Mouse (Mus musculus) hindbrain, embryonic 15.5 days (tissue): Measurements from ENCODE around the gene Gpatch3. TPM values are rescaled to one million over a fixed set of nuclear protein-coding genes. Genes with fewer than 3 reads are reported as not detected.
A peak's percentile ranks its signal among the peaks of the same experiment; 100 is the strongest.

Experiments
- ATAC-seq: fragments of 200-750 bp; cut with Nextera tagmentation; 2 replicates; pipeline ENCODE4 v1.8.0; 2017; ENCODE audit warnings: low read depth, moderate number of reproducible peaks, moderate TSS enrichment; ENCODE audit not compliant: low FRiP score
- H3K27ac ChIP-seq: fragments of 300-500 bp; sonication (generic); replicated peaks from 2 replicates; pipeline ENCODE4 v1.5.1; 2015; ENCODE audit warnings: mild to moderate bottlenecking, inconsistent platforms
- H3K27me3 ChIP-seq: fragments of 300-500 bp; sonication (generic); 2 replicates; pipeline ENCODE4 v1.6.1; 2015; ENCODE audit warnings: control low read depth, inconsistent platforms
- H3K36me3 ChIP-seq: fragments of 300-500 bp; sonication (generic); 2 replicates; pipeline ENCODE4 v1.6.1; 2015; ENCODE audit warnings: control low read depth, inconsistent platforms
- H3K4me1 ChIP-seq: fragments of 300-500 bp; sonication (generic); replicated peaks from 2 replicates; pipeline ENCODE4 v1.6.1; 2015; ENCODE audit warnings: control low read depth, inconsistent platforms
- H3K4me2 ChIP-seq: fragments of 300-500 bp; sonication (generic); 2 replicates; pipeline ENCODE4 v1.6.1; 2015; ENCODE audit warnings: moderate library complexity, mild to moderate bottlenecking, inconsistent platforms
- H3K4me3 ChIP-seq: fragments of 300-500 bp; sonication (generic); 2 replicates; pipeline ENCODE4 v1.5.1; 2015; ENCODE audit warnings: mild to moderate bottlenecking, inconsistent platforms
- H3K9ac ChIP-seq: fragments of 300-500 bp; sonication (generic); 2 replicates; pipeline ENCODE4 v1.6.1; 2015; ENCODE audit warnings: inconsistent platforms
- H3K9me3 ChIP-seq: fragments of 300-500 bp; sonication (generic); 2 replicates; pipeline ENCODE4 v1.6.1; 2016; ENCODE audit warnings: control low read depth, inconsistent platforms
- WGBS: fragments of 180-500 bp; shearing (Covaris S2); methylation state at CpG from one replicate; pipeline ENCODE4 v1.1.7; 2015; 5-methylcytosine and 5-hydroxymethylcytosine counted together
- polyA plus RNA-seq: library from polyadenylated mRNA; unstranded; fragments of >200 nt; fragmentation: Nextera tagmentation; extraction: Ambion mirVana; gene quantifications from 2 replicates; pipeline ENCODE4 v1.2.1, GENCODE M21; 2015

Gene Gpatch3
- polyA plus RNA-seq, 1 experiment from 2014 or later: 8.6 TPM

GRCm38 (mm10) chr4:133626221-133626620 is 51.7 kb downstream of the Gpatch3 start:
- Histone ChIP-seq H3K27me3 (no peaks in the 10 kb centered on the region), H3K4me3 (no peak overlapping the region), H3K9ac (no peak overlapping the region), H3K36me3 (peaks cover 17% of the 10 kb centered on the region; the same call in 1 of the 2 replicates), H3K9me3 (no peaks in the 10 kb centered on the region), H3K4me2 (no peak overlapping the region), H3K27ac (no peak overlapping the region), H3K4me1 (peaks cover 18% of the 10 kb centered on the region)
- 31% methylated on average over 5 of the region's 5 CpGs for WGBS
- ATAC-seq: no peak

GRCm38 (mm10) chr4:133626621-133627020 is 52.1 kb downstream of the Gpatch3 start:
- WGBS: 88% methylated on average over 9 of the region's 9 CpGs
- Histone ChIP-seq H3K4me3 (no peak overlapping the region), H3K27ac (no peak overlapping the region), H3K9ac (no peak overlapping the region), H3K36me3 (peaks cover 16% of the 10 kb centered on the region; the same call in 1 of the 2 replicates), H3K9me3 (no peaks in the 10 kb centered on the region), H3K27me3 (no peaks in the 10 kb centered on the region), H3K4me1 (peaks cover 22% of the 10 kb centered on the region), H3K4me2 (no peak overlapping the region)
- no peak for ATAC-seq

GRCm38 (mm10) chr4:133627039-133627438 is 52.5 kb downstream of the Gpatch3 start:
- H3K27me3 ChIP-seq: no peaks in the 10 kb centered on the region
- no peak for ATAC-seq
- 83% methylated on average over 14 of the region's 14 CpGs for WGBS

DNA sequence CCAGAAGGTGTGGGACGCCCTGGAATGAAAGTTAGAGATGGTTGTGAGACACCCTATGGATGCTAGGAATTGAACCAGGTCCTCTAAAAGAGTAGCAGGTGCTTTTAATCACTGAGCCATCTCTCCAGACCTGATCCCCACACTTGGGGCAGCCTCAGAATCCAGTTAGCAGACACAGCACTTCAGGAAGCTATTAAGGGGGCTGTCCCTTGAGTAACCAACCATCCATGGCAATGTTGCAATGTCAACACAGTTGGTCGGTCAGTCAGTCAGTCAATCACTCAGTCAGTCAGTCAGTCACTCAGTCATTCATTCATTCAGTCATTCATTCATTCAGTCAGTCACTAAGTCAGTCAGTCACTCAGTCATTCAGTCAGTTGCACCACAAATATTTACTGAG is 54.0 kb downstream of the Gpatch3 start:
- 84% methylated on average over 2 of the region's 2 CpGs for whole genome bisulfite sequencing

More at GRCm38 (mm10) chr4:133627039-133627438, 52.5 kb downstream of the Gpatch3 start:
- Histone ChIP-seq H3K36me3 (peaks cover 16% of the 10 kb centered on the region; the same call in 1 of the 2 replicates), H3K27ac (no peak overlapping the region), H3K4me3 (no peak overlapping the region), H3K4me1 (peaks cover 26% of the 10 kb centered on the region), H3K9me3 (no peaks in the 10 kb centered on the region), H3K4me2 (no peak overlapping the region), H3K9ac (no peak overlapping the region)

GRCm38 (mm10) chr4:133629191-133629590 is 54.6 kb downstream of the Gpatch3 start:
- Histone ChIP-seq H3K4me3 (no peak overlapping the region), H3K36me3 (peaks cover 16% of the 10 kb centered on the region; the same call in 1 of the 2 replicates), H3K27me3 (no peaks in the 10 kb centered on the region), H3K4me2 (no peak overlapping the region), H3K4me1 (peaks cover 37% of the 10 kb centered on the region), H3K9me3 (no peaks in the 10 kb centered on the region), H3K27ac (no peak overlapping the region), H3K9ac (no peak overlapping the region)
- no peak for ATAC-seq
- 86% methylated on average over 7 of the region's 7 CpGs for WGBS

More for the DNA sequence above, 54.0 kb downstream of the Gpatch3 start:
- H3K27ac ChIP-seq: no peak overlapping the region
- H3K27me3 ChIP-seq: no peaks in the 10 kb centered on the region
- H3K9ac ChIP-seq: no peak overlapping the region
- no peaks in the 10 kb centered on the region for H3K9me3 ChIP-seq
- peaks cover 16% of the 10 kb centered on the region; the same call in 1 of the 2 replicates for H3K36me3 ChIP-seq
- no peak overlapping the region for H3K4me2 ChIP-seq
- no peak for ATAC-seq
- peaks cover 33% of the 10 kb centered on the region for H3K4me1 ChIP-seq
- no peak overlapping the region for H3K4me3 ChIP-seq

DNA sequence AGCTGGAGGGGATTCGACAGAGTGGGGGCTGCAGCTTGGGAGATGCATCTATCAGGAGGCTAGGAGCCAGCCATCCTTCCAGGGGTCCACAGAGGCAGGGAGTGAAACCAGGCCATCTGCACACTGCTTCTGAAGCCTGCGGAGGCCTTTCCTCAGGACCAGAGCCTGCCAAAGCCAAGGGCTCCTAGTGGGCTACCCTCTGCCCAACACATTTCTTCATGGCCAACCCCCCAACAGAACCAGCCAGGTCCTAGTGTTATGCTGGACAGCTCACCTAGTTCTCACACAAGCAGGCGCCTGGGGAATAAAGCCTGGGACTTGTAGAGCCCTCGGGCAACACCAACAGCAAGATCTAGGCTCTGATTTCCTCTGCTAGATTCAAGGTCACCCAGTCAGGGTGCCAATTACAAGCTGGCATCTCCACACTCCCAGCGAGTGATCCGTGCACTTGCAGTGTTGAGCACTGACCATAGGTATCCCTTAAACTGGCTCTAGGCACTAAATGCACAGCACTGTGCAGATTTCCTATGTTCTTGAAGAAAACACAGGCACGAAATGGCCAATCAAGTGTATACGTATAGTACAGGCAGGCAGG is 55.9 kb downstream of the Gpatch3 start:
- H3K9me3 ChIP-seq: no peaks in the 10 kb centered on the region
- no peak overlapping the region for H3K9ac ChIP-seq
- no peak for ATAC-seq
- H3K4me1 ChIP-seq: peaks cover 37% of the 10 kb centered on the region
- no peak overlapping the region for H3K27ac ChIP-seq
- 0 out of 2 replicates have a peak overlapping the region, but pooled peaks have one; percentile 16 for H3K4me2 ChIP-seq
- H3K36me3 ChIP-seq: peaks cover 14% of the 10 kb centered on the region; the same call in 1 of the 2 replicates
- no peak overlapping the region for H3K4me3 ChIP-seq
- WGBS: 89% methylated on average over 8 of the region's 8 CpGs
- no peaks in the 10 kb centered on the region for H3K27me3 ChIP-seq

GRCm38 (mm10) chr4:133631071-133631768 is 56.7 kb downstream of the Gpatch3 start:
- peaks cover 8% of the 10 kb centered on the region; the same call in 1 of the 2 replicates for H3K36me3 ChIP-seq
- H3K9me3 ChIP-seq: no peaks in the 10 kb centered on the region
- no peak for ATAC-seq
- H3K9ac ChIP-seq: no peak overlapping the region
- H3K27me3 ChIP-seq: no peaks in the 10 kb centered on the region
- H3K4me3 ChIP-seq: no peak overlapping the region
- peaks cover 37% of the 10 kb centered on the region for H3K4me1 ChIP-seq
- H3K4me2 ChIP-seq: peak overlapping the region; percentile 68
- WGBS: 84% methylated on average over 14 of the region's 14 CpGs
- no peak overlapping the region for H3K27ac ChIP-seq

DNA sequence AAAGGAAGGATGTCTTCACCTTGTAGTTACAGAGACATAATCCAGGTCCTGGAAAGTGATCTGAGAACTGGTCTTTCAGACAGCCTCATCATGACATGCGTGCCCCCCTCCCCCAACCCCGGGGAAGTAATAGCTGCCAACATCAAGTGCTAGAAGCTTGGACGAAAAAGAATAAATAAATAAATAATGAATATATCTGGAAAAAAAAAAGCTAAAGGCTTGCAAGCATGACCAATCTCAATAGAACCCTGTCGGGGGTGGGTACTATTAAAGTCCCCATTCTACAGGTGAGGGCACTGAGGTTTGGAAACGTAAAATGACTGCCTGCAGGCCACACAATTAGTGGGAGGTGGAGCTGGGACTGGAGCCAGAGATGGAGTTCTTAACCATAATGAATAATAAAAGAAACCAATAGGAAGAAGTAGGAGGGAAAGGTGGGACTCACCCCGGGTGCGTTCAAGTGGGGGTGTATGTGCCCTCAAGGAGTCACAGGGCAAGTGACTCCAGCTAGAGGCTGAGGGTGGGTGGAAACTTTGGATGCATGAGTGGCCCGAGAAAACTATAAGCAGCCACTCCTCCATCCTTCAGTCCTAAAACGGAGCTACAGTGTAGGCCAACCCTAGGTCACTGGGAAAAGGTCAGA is 57.3 kb downstream of the Gpatch3 start:
- Histone ChIP-seq H3K36me3 (peaks cover 2% of the 10 kb centered on the region; the same call in 1 of the 2 replicates), H3K9me3 (no peaks in the 10 kb centered on the region), H3K4me2 (peak overlapping the region; percentile 68), H3K4me3 (peak overlapping the region; percentile 74), H3K27ac (no peak overlapping the region), H3K27me3 (no peaks in the 10 kb centered on the region), H3K4me1 (peaks cover 37% of the 10 kb centered on the region), H3K9ac (peak overlapping the region; percentile 77)
- ATAC-seq: no peak
- 35% methylated on average over 9 of the region's 9 CpGs for WGBS

DNA sequence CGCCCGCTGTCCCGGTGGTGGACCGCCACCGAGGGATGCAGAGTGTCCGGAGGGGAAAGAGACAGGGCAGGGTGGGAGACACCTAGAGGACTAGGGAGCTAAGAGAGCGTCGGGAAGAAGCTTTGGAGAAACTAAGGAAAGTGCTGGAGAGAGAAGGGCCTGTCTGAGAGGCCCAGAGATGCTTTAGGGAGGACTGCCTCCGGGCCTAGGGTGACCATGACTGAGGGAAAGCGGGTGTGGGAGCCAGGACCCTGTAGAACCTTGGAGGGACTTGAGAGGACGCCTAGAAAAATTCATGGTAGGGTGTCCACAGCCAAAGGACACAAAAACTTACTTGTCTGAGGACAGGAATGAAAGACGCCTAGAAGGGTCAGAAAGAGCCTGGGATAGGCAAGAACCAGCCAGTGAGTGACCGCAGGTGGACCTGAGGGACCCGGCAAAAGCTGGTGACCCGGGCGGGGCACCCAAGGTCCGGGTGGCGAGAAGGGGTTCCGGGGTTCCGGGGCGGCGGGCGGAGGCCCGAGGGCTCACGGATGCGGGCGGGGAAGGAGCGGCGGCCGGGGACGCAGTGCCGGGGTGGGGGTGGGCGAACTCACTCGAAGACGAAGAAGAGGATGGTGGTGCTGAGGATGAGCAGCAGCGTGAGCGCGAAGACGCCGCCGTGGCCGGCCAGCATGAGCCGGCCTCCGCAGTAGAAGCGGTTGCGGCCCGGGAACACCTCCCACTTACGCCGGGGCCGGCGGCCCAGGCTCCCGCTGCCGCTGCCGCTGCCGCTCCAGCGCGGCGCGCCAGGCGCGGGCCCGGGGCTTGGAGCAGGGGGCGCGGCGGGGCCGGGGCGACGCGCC is 58.2 kb downstream of the Gpatch3 start:
- Histone ChIP-seq H3K4me2 (peak overlapping the region; percentile 68), H3K9me3 (no peaks in the 10 kb centered on the region), H3K4me1 (peaks cover 37% of the 10 kb centered on the region), H3K27ac (peak overlapping the region; percentile 84), H3K36me3 (no peaks in the 10 kb centered on the region), H3K4me3 (peak overlapping the region; percentile 74), H3K27me3 (no peaks in the 10 kb centered on the region), H3K9ac (peak overlapping the region; percentile 77)
- under 1% methylated on average over 33 of the region's 69 CpGs for WGBS
- ATAC-seq: peak; percentile 46

DNA sequence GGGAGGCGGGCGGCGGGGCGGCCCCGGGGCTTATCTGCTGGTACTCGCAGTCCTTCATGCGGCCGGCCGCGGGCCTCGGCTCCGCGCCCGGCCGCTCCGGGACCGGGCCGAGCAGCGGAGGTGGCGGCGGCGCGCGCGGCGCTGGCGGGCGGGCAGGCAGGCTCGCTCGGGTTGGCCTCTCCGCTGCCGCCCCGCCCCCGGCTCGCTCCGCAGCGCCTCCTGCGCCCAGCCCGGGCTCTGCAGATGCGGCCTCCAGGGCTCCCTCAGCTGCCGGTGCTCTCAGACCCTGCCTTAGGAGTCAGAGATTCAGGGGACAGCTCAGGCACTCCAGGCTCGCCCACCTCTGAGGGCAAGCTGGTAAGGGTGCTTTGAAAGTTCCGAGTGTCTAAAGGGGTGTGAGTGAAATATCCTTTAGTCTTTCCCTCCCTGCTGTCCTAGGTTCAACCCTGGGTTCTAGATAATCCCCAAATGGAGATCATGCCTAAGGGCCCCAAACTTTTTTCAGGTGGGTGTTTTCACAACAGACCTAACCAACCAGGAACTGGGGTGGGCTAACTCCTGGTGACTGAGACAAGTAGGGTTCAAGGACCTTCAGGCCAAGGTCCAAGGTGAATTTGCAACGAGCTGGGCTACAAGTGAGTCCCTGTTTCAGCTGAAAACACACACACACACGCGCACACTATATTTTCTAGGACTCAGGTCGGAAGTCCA is 58.9 kb downstream of the Gpatch3 start:
- Histone ChIP-seq H3K9me3 (no peaks in the 10 kb centered on the region), H3K4me3 (peak overlapping the region; percentile 74), H3K27ac (peak overlapping the region; percentile 84), H3K9ac (peak overlapping the region; percentile 77), H3K4me2 (peak overlapping the region; percentile 68), H3K27me3 (no peaks in the 10 kb centered on the region), H3K36me3 (no peaks in the 10 kb centered on the region), H3K4me1 (peaks cover 37% of the 10 kb centered on the region)
- ATAC-seq: peak; percentile 82
- WGBS: 21% methylated on average over 16 of the region's 47 CpGs
